Mouse (Mus musculus) midbrain, embryonic 14.5 days (tissue): ENCODE results near the gene Samd4. TPM values are rescaled to one million over a fixed set of nuclear protein-coding genes. Genes with fewer than 3 reads are reported as not detected.

Experiments
- ATAC-seq: fragments of 200-750 bp; cut with Nextera tagmentation; 2 replicates; pipeline ENCODE4 v1.8.0; 2017; ENCODE audit warnings: moderate number of reproducible peaks, moderate library complexity; ENCODE audit not compliant: low FRiP score, low TSS enrichment
- DNase-seq: peaks from one replicate; pipeline ENCODE4 v3.0.0-alpha.2; 2015
- H3K27ac ChIP-seq: fragments of 300-500 bp; sonication (generic); replicated peaks from 2 replicates; pipeline ENCODE4 v1.5.1; 2014; ENCODE audit warnings: mild to moderate bottlenecking, low read depth, low read length, moderate library complexity
- H3K27me3 ChIP-seq: fragments of 300-500 bp; sonication (generic); 2 replicates; pipeline ENCODE4 v1.6.1; 2014; ENCODE audit warnings: low read length, control low read depth, mixed read lengths; ENCODE audit not compliant: control insufficient read depth, insufficient read depth
- H3K36me3 ChIP-seq: fragments of 300-500 bp; sonication (generic); 2 replicates; pipeline ENCODE4 v1.6.1; 2014; ENCODE audit warnings: low read length, control low read depth; ENCODE audit not compliant: control insufficient read depth, insufficient read depth
- H3K4me1 ChIP-seq: fragments of 300-500 bp; sonication (generic); 2 replicates; pipeline ENCODE4 v1.6.1; 2014; ENCODE audit warnings: mild to moderate bottlenecking, antibody characterized with exemption, low read length, control low read depth; ENCODE audit not compliant: control insufficient read depth, insufficient read depth
- H3K4me2 ChIP-seq: fragments of 300-500 bp; sonication (generic); 2 replicates; pipeline ENCODE4 v1.6.1; 2014; ENCODE audit warnings: mild to moderate bottlenecking, low read length, moderate library complexity
- H3K4me3 ChIP-seq: fragments of 300-500 bp; sonication (generic); replicated peaks from 2 replicates; pipeline ENCODE4 v1.5.1; 2014; ENCODE audit warnings: low read depth, low read length
- H3K9ac ChIP-seq: fragments of 300-500 bp; sonication (generic); replicated peaks from 2 replicates; pipeline ENCODE4 v1.6.1; 2014; ENCODE audit warnings: mild to moderate bottlenecking, low read length, moderate library complexity
- H3K9me3 ChIP-seq: fragments of 300-500 bp; sonication (generic); 2 replicates; pipeline ENCODE4 v1.6.1; 2016; ENCODE audit warnings: low read length, control low read depth, mixed read lengths; ENCODE audit not compliant: control insufficient read depth
- WGBS: fragments of 180-500 bp; shearing (Covaris S2); extraction: QIAGEN DNeasy Blood & Tissue Kit; methylation state at CpG from one replicate; pipeline ENCODE4 v1.1.7; 2014; 5-methylcytosine and 5-hydroxymethylcytosine counted together
- polyA plus RNA-seq: library from polyadenylated mRNA; unstranded; fragments of >200 nt; fragmentation: Nextera tagmentation; extraction: Ambion mirVana; gene quantifications from 2 replicates; pipeline ENCODE4 v1.2.1, GENCODE M21; 2014

Gene Samd4
- polyA plus RNA-seq, 1 experiment from 2014 or later: 3.1 TPM

DNA sequence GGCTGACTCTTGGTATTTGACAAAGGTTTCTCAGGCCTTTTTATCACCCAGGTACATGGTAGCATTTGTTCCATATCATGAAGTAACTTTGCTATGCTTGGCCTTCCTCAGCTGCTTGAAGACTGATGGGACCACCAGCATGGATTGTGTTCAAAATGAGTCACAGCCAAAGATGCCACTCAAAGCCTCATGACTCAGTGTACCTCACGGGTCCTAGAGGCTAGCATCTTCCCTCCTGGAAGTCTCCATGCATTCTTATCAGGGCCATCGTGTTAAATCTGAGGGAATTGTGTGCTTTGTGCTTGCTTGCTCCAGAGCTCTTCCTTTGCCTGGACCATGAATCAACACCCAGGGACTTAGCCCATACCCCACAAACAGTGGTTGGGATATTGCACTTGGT lies 89.1 kb downstream of the Samd4 start:
- no peak for DNase-seq
- no peak overlapping the region for H3K27ac ChIP-seq
- no peaks in the 10 kb centered on the region for H3K27me3 ChIP-seq
- 92% methylated on average over 2 of the region's 2 CpGs for WGBS
- H3K4me3 ChIP-seq: no peak overlapping the region
- H3K9ac ChIP-seq: no peak overlapping the region
- H3K4me2 ChIP-seq: no peak overlapping the region
- no peaks in the 10 kb centered on the region for H3K9me3 ChIP-seq
- no peaks in the 10 kb centered on the region for H3K36me3 ChIP-seq
- no peaks in the 10 kb centered on the region for H3K4me1 ChIP-seq
- no peak for ATAC-seq

DNA sequence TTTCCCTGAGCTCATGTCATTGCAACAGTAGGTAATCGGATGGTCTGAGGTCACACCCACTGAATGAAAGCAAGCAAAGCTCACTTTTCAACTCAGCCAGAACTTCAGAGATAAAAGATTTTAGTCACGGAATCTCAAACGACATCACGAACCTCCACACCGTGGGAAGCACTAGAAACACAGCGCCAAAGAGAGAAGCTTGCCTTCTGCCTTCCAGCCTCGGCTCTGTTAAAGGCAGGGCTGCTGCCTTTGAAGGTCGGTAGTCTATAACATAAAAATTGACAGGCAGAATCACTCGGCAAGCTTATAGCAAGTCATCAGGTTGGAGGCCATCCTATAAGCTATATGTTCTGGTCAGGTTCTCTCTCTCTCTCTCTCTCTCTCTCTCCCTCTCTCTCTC lies 92.2 kb downstream of the Samd4 start:
- no peak for ATAC-seq

DNA sequence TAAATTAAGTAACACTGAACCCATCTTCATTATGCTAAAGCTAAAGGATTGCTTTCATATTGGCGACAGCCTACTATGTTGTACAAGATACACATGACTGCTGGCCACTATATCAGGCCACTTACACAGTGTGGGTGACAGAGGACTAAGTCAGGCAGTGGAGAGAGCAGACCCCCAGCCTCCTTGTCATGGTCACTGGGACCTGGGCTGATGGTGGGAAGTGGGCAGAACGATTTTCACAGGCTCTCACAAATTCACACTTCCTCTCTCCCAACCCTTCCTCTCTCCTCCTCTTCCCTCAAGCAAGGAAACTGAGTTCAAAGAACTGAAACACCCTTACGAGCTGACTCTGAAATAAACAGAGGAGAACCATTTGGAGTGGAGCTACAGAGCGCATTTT lies 93.3 kb downstream of the Samd4 start:
- H3K36me3 ChIP-seq: no peaks in the 10 kb centered on the region
- no peak for ATAC-seq
- H3K27me3 ChIP-seq: no peaks in the 10 kb centered on the region
- no peaks in the 10 kb centered on the region for H3K4me1 ChIP-seq
- no peak overlapping the region for H3K27ac ChIP-seq
- H3K9ac ChIP-seq: no peak overlapping the region
- no peak overlapping the region for H3K4me2 ChIP-seq
- H3K9me3 ChIP-seq: no peaks in the 10 kb centered on the region
- no peak overlapping the region for H3K4me3 ChIP-seq
- DNase-seq: no peak
- 90% methylated on average over 4 of the region's 4 CpGs for WGBS

More for the DNA sequence above, 92.2 kb downstream of the Samd4 start:
- Histone ChIP-seq H3K27ac (no peak overlapping the region), H3K9me3 (no peaks in the 10 kb centered on the region), H3K4me1 (no peaks in the 10 kb centered on the region), H3K9ac (no peak overlapping the region), H3K4me3 (no peak overlapping the region), H3K36me3 (no peaks in the 10 kb centered on the region), H3K27me3 (no peaks in the 10 kb centered on the region), H3K4me2 (no peak overlapping the region)
- no peak for DNase-seq
- 60% methylated on average over 9 of the region's 9 CpGs for WGBS

DNA sequence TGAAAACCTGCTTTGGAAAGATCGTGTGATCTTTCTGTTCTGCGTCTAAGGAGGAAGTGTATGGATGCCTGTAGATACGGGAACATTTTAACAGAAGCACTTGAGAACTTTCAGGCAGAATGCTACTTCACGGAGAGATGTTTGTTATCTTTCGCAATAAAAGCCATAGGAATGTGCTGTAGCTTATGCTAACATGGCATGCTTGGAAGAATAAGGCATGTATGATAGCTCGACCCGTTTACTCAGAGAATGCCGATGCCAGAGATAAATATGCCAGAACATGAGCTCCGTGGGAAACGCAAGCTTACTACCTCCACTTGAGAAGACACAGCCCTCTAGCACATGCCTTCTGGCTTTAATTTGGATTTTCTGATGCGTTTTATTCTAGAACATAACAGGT lies 94.1 kb downstream of the Samd4 start:
- DNase-seq (no peak), ATAC-seq (no peak)
- WGBS: 92% methylated on average over 11 of the region's 11 CpGs
- H3K27me3 ChIP-seq: no peaks in the 10 kb centered on the region
- no peaks in the 10 kb centered on the region for H3K9me3 ChIP-seq
- H3K36me3 ChIP-seq: no peaks in the 10 kb centered on the region
- no peak overlapping the region for H3K9ac ChIP-seq
- no peak overlapping the region for H3K4me3 ChIP-seq
- no peak overlapping the region for H3K27ac ChIP-seq
- H3K4me1 ChIP-seq: no peaks in the 10 kb centered on the region
- H3K4me2 ChIP-seq: no peak overlapping the region

DNA sequence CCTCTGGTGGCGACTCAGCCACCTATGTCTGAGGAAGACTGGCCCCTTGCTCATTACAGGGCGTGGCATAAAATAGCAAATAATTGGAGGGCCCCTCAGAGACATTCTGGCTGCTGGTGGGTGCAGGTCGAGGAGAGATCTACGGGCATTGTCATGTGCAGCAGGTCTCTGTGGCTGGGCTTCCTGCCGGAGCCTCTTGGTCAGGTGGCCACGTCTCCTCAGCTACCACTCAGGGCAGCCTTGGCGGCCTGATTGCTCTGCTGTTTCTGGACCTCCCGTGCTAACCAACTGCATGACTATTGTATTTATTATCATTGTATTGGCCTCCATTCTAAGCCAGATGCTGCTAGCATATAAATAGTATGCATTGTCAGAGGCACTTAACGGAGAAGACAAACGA lies 95.0 kb downstream of the Samd4 start:
- ATAC-seq (no peak), DNase-seq (no peak)
- H3K27me3 ChIP-seq: no peaks in the 10 kb centered on the region
- no peaks in the 10 kb centered on the region for H3K36me3 ChIP-seq
- H3K4me1 ChIP-seq: no peaks in the 10 kb centered on the region
- no peak overlapping the region for H3K9ac ChIP-seq
- no peak overlapping the region for H3K27ac ChIP-seq
- H3K4me2 ChIP-seq: no peak overlapping the region
- WGBS: 51% methylated on average over 10 of the region's 10 CpGs
- no peak overlapping the region for H3K4me3 ChIP-seq
- H3K9me3 ChIP-seq: no peaks in the 10 kb centered on the region

DNA sequence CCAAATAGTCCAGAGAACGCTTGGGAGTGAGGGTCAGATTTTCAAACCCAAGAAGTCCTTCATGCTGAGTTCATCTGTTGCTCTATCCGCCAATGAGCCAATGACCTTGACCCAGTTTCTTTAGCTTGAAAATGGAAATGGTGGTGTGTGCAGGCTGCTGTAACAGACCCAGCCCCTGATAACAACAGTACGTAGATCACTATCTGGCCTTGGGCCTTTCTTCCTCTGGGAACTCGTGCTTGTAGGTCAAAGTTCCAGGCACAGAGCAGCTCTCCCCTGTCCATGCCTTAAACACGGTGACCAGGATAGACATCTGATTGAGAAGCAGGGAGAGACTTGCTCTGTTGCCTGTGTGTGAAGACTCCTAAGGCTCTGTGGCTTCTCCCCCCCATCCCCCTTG lies 96.5 kb downstream of the Samd4 start:
- Histone ChIP-seq H3K9me3 (no peaks in the 10 kb centered on the region), H3K27ac (no peak overlapping the region), H3K4me3 (no peak overlapping the region), H3K36me3 (no peaks in the 10 kb centered on the region), H3K4me2 (no peak overlapping the region), H3K4me1 (no peaks in the 10 kb centered on the region), H3K9ac (no peak overlapping the region), H3K27me3 (no peaks in the 10 kb centered on the region)
- WGBS: 92% methylated on average over 5 of the region's 5 CpGs
- no peak for ATAC-seq
- no peak for DNase-seq

DNA sequence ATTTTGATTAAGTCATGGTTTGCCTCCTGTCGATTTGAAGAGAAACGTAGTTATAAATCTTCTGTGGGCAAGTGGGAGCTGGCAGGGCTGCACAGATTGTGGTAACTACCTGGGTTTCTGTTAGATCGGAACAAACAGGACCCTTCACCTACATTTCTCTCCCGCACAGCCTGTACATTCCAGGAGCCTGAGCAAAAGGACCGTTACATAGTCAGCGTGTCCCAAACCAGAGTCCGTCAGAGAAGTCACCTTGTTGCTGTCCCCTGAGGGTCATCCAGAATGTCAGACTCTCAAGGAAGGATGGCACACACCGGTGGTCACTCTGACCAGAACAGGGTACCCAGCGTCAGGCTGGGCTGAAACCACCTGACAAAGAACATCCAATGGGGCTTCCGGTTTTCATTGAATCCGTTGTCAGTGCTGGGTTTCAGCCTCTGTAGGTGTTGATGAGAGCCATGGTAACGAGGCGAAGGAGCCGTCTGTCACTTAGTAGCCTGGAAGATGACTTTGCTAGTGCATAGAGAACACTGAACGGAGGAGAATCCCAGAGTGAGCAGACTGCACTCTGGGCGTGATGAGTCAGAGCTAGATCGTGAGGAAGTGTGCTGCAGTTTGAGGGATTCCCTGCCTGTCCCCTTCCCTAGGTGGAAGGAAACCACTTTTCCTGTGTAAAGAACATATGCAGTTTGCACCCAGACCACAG lies 98.2 kb downstream of the Samd4 start:
- WGBS: 85% methylated on average over 17 of the region's 17 CpGs
- ATAC-seq (no peak), DNase-seq (no peak)
- Histone ChIP-seq H3K9ac (no peak overlapping the region), H3K4me2 (no peak overlapping the region), H3K27ac (no peak overlapping the region), H3K4me3 (no peak overlapping the region), H3K9me3 (no peaks in the 10 kb centered on the region), H3K36me3 (no peaks in the 10 kb centered on the region), H3K4me1 (no peaks in the 10 kb centered on the region), H3K27me3 (no peaks in the 10 kb centered on the region)

DNA sequence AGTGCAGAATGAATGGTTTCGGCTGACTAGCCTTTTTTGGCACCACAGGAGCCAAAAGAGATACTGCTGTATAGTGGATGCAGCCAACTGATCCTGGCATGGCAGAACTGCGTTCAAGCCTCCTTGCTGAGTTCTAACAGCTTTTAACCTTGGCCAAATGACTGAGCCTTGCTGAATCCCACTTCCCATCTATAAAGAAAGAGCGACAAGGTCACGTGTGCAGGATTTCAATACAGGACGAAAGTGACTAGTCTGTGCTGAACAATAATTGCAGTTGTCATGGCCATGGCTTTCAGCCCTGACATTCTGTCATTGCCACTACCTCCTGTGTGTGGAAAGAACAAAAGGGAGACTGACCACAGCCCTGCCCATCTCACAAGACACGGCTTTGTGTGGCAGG lies 99.5 kb downstream of the Samd4 start:
- WGBS: 57% methylated on average over 6 of the region's 6 CpGs
- no peak for DNase-seq

DNA sequence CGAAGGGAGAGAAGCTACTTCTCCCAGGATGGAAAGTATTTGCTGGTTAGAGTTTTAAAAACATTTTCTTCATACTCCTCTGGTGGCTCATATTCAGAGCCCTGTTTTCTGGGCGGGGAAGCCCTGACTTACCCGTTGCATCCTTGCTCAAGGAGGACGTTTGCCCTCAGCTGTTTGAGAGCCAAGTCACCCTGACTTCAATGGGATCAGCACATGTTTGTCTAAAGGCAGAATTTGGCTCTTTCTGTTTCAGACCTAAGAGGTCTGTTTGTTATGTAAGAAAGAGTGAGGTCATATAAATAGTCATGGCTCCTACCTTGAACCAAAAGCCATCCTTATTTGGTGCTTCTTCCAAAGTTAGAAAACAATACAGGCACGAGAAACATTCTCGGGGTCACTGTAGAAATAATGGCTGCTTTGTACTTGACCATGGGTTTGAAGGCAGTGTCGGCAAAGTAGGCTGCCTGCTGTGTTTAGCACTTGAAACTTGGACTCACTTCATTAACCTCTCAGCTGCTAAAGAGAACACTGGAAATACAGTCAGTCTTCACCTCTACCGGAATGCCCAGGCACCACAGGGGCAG lies 102.0 kb downstream of the Samd4 start:
- peaks cover 1% of the 10 kb centered on the region; the same call in 1 of the 2 replicates for H3K4me1 ChIP-seq
- H3K27ac ChIP-seq: no peak overlapping the region
- no peaks in the 10 kb centered on the region for H3K27me3 ChIP-seq
- DNase-seq (no peak), ATAC-seq (no peak)
- H3K4me3 ChIP-seq: no peak overlapping the region
- H3K9ac ChIP-seq: no peak overlapping the region
- no peak overlapping the region for H3K4me2 ChIP-seq
- WGBS: 68% methylated on average over 8 of the region's 8 CpGs
- H3K9me3 ChIP-seq: no peaks in the 10 kb centered on the region
- no peaks in the 10 kb centered on the region for H3K36me3 ChIP-seq

More for the DNA sequence above, 99.5 kb downstream of the Samd4 start:
- no peaks in the 10 kb centered on the region for H3K4me1 ChIP-seq
- H3K4me3 ChIP-seq: no peak overlapping the region
- no peaks in the 10 kb centered on the region for H3K9me3 ChIP-seq
- H3K36me3 ChIP-seq: no peaks in the 10 kb centered on the region
- no peaks in the 10 kb centered on the region for H3K27me3 ChIP-seq
- no peak overlapping the region for H3K27ac ChIP-seq
- no peak for ATAC-seq
- H3K9ac ChIP-seq: no peak overlapping the region
- H3K4me2 ChIP-seq: no peak overlapping the region
